Mouse (Mus musculus): Measurements from ENCODE around the gene Smc5. TPM values are rescaled to one million over a fixed set of nuclear protein-coding genes. Genes with fewer than 3 reads are reported as not detected.

The Smc5 gene
- polyA plus RNA-seq, 1 experiment from 2014 or later: 60.1 TPM

DNA sequence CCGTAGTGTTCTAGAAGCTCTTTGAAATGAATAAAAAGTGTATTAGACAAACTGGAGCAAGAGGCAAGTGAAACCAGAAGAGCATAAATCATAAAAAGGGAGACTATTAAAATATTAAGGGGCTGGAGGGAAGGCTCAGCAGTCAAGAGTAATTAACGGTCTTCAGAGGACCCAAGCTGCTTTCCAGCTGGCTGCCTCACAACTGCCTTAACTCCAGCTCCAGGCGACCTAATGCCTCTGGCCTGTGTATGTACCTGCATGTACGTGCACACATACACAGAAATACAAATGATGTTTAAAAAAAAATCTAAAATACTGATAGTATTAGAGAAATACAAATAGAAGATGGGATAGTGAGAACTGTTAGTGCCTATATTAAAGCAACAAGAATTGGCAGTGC, 89.6 kb downstream of the Smc5 start:
- ATAC-seq (replicated peaks; ENCODE audit: low FRiP score) (no peak), DNase-seq (ENCODE audit: low spot score) (no peak)
- no peaks in the 10 kb centered on the region for H3K4me1 ChIP-seq (replicated peaks; ENCODE audit: control insufficient read depth, insufficient read depth, low read length)
- no peak overlapping the region for H3K4me2 ChIP-seq (ENCODE audit: low read depth, low read length, severe bottlenecking)
- no peaks in the 10 kb centered on the region for H3K27me3 ChIP-seq (ENCODE audit: control insufficient read depth, insufficient read depth, low read length)
- no peak overlapping the region for H3K4me3 ChIP-seq (ENCODE audit: low read depth, low read length)
- no peaks in the 10 kb centered on the region for H3K9me3 ChIP-seq (ENCODE audit: control insufficient read depth, low read length)
- H3K36me3 ChIP-seq (ENCODE audit: control insufficient read depth, insufficient read depth, low read length): no peaks in the 10 kb centered on the region
- 89% methylated on average over 4 of the region's 4 CpGs for WGBS
- H3K27ac ChIP-seq (ENCODE audit: low read depth, low read length): no peak overlapping the region
- no peak overlapping the region for H3K9ac ChIP-seq (ENCODE audit: low read length)

DNA sequence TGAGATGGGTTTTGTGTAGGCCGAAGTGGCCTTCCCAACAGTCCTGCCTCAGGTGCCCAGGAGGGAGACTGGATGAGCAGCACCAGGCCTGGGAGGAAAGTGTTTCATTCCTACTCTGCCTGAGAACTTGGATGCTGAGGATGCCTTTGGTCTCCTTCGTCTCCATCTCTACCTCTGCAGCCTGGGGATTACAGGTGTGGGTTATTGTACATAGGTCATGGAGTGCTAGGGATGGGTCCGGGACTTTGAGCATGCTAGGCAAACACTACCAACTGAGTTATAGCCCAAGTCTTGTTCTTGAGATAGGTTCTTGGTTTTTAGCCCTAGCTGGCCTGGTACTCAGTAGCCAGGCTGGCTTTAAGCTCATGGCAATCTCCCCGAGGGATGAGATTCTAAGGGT, 90.2 kb downstream of the Smc5 start:
- ATAC-seq (replicated peaks; ENCODE audit: low FRiP score) (no peak), DNase-seq (ENCODE audit: low spot score) (no peak)
- H3K4me3 ChIP-seq (ENCODE audit: low read depth, low read length): no peak overlapping the region
- no peak overlapping the region for H3K27ac ChIP-seq (ENCODE audit: low read depth, low read length)
- no peaks in the 10 kb centered on the region for H3K36me3 ChIP-seq (ENCODE audit: control insufficient read depth, insufficient read depth, low read length)
- H3K27me3 ChIP-seq (ENCODE audit: control insufficient read depth, insufficient read depth, low read length): no peaks in the 10 kb centered on the region
- no peaks in the 10 kb centered on the region for H3K9me3 ChIP-seq (ENCODE audit: control insufficient read depth, low read length)
- no peaks in the 10 kb centered on the region for H3K4me1 ChIP-seq (replicated peaks; ENCODE audit: control insufficient read depth, insufficient read depth, low read length)
- 97% methylated on average over 4 of the region's 4 CpGs for WGBS
- no peak overlapping the region for H3K4me2 ChIP-seq (ENCODE audit: low read depth, low read length, severe bottlenecking)
- no peak overlapping the region for H3K9ac ChIP-seq (ENCODE audit: low read length)

DNA sequence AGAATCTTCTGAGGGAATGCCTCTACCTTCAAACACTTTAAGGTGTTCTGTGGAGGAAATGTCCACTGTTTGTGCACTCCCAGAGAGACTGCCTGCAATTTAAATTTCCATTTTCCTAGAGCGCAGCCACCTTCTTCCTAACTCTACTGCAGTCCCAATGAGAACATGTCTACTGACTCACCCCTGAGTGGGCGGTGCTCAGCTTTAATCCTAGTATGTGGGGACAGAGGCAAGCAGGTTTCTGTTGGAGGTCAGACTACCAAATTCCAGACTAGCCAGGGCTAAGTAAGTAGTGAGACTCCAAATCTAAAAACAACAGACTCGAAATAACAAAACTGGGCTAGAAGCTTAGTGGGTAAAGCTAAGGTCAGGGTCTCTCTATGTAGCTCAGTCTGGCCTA, 95.2 kb downstream of the Smc5 start:
- ATAC-seq (replicated peaks; ENCODE audit: low FRiP score): no peak
- 93% methylated on average over 3 of the region's 3 CpGs for WGBS
- no peak overlapping the region for H3K27ac ChIP-seq (ENCODE audit: low read depth, low read length)

DNA sequence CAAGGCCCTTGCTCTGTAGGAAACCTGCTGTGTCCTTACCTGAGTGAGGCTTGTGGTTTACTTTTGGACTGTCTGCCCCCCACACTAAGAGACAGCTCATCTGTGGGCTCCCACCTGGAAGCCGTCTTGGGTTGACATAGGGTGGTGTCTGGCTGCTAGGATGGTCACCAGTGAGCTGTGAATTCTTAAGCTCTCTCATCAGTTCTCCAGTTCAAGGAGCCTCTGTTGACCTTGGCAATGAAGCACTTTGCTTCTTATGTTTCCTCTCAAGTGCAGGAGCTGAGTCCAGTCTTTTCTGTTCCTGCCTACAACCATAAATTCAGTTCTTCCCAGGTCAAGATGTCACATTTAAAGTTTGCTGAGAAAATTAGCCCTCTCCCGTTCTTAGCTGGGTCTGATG, 98.2 kb downstream of the Smc5 start:
- ATAC-seq (replicated peaks; ENCODE audit: low FRiP score): no peak
- Histone ChIP-seq H3K4me2 (ENCODE audit: low read depth, low read length, severe bottlenecking) (no peak overlapping the region), H3K9me3 (ENCODE audit: control insufficient read depth, low read length) (no peaks in the 10 kb centered on the region), H3K27ac (ENCODE audit: low read depth, low read length) (no peak overlapping the region), H3K4me1 (replicated peaks; ENCODE audit: control insufficient read depth, insufficient read depth, low read length) (no peaks in the 10 kb centered on the region), H3K9ac (ENCODE audit: low read length) (no peak overlapping the region), H3K27me3 (ENCODE audit: control insufficient read depth, insufficient read depth, low read length) (no peaks in the 10 kb centered on the region), H3K36me3 (ENCODE audit: control insufficient read depth, insufficient read depth, low read length) (no peaks in the 10 kb centered on the region), H3K4me3 (ENCODE audit: low read depth, low read length) (no peak overlapping the region)
- DNase-seq (ENCODE audit: low spot score): no peak
- 79% methylated on average over 2 of the region's 2 CpGs for WGBS

More for the DNA sequence above, 95.2 kb downstream of the Smc5 start:
- Histone ChIP-seq H3K9me3 (ENCODE audit: control insufficient read depth, low read length) (no peaks in the 10 kb centered on the region), H3K4me1 (replicated peaks; ENCODE audit: control insufficient read depth, insufficient read depth, low read length) (no peaks in the 10 kb centered on the region), H3K27me3 (ENCODE audit: control insufficient read depth, insufficient read depth, low read length) (no peaks in the 10 kb centered on the region), H3K4me3 (ENCODE audit: low read depth, low read length) (no peak overlapping the region), H3K36me3 (ENCODE audit: control insufficient read depth, insufficient read depth, low read length) (no peaks in the 10 kb centered on the region), H3K9ac (ENCODE audit: low read length) (no peak overlapping the region), H3K4me2 (ENCODE audit: low read depth, low read length, severe bottlenecking) (no peak overlapping the region)
- no peak for DNase-seq (ENCODE audit: low spot score)

DNA sequence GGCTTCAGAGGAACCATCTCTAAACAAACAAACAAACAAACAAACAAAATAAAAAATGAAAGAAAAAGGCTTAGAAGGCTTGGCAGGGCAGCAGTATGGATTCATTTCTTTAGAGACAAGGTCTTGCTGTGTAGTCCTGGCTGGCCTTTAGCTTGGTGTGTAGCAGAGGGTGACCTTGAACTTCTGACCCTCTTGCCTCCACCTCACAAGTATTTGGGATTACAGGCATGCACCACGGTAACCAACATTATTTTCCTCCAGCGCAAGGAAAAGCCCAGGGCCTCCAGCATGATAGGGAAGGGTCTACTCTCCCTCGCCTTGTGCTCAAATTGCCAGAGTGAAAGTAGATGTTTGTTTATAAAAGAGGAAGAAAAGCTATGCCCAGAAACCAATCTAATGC, 98.6 kb downstream of the Smc5 start:
- Histone ChIP-seq H3K4me1 (replicated peaks; ENCODE audit: control insufficient read depth, insufficient read depth, low read length) (no peaks in the 10 kb centered on the region), H3K4me2 (ENCODE audit: low read depth, low read length, severe bottlenecking) (no peak overlapping the region), H3K36me3 (ENCODE audit: control insufficient read depth, insufficient read depth, low read length) (no peaks in the 10 kb centered on the region), H3K27me3 (ENCODE audit: control insufficient read depth, insufficient read depth, low read length) (no peaks in the 10 kb centered on the region), H3K9me3 (ENCODE audit: control insufficient read depth, low read length) (no peaks in the 10 kb centered on the region), H3K27ac (ENCODE audit: low read depth, low read length) (no peak overlapping the region), H3K4me3 (ENCODE audit: low read depth, low read length) (no peak overlapping the region), H3K9ac (ENCODE audit: low read length) (no peak overlapping the region)
- DNase-seq (ENCODE audit: low spot score) (no peak), ATAC-seq (replicated peaks; ENCODE audit: low FRiP score) (no peak)
- WGBS: 76% methylated on average over 3 of the region's 3 CpGs

DNA sequence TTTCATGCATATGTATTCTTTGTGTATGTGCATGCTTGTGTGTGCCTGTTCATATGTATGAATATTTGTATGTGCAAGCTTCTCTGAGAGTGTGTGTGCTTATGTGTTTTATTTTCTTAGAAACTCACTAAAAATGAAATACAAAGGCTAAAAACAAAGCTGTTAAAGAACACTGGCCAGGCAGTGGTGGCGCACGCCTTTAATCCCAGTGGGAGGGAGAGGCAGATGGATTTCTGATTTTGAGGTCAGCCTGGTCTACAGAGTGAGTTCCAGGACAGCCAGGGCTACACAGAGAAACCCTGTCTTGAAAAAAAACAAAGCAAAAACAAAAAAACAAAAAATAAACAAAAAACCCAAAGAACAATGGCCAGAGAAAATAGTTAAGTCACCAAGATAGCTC, 102.6 kb downstream of the Smc5 start:
- no peak overlapping the region for H3K27ac ChIP-seq (ENCODE audit: low read depth, low read length)
- H3K4me3 ChIP-seq (ENCODE audit: low read depth, low read length): no peak overlapping the region
- WGBS: 87% methylated on average over 2 of the region's 2 CpGs
- ATAC-seq (replicated peaks; ENCODE audit: low FRiP score): no peak
- H3K9me3 ChIP-seq (ENCODE audit: control insufficient read depth, low read length): no peaks in the 10 kb centered on the region
- no peaks in the 10 kb centered on the region for H3K27me3 ChIP-seq (ENCODE audit: control insufficient read depth, insufficient read depth, low read length)
- no peaks in the 10 kb centered on the region for H3K36me3 ChIP-seq (ENCODE audit: control insufficient read depth, insufficient read depth, low read length)
- no peaks in the 10 kb centered on the region for H3K4me1 ChIP-seq (replicated peaks; ENCODE audit: control insufficient read depth, insufficient read depth, low read length)
- no peak overlapping the region for H3K9ac ChIP-seq (ENCODE audit: low read length)
- H3K4me2 ChIP-seq (ENCODE audit: low read depth, low read length, severe bottlenecking): no peak overlapping the region
- DNase-seq (ENCODE audit: low spot score): no peak

DNA sequence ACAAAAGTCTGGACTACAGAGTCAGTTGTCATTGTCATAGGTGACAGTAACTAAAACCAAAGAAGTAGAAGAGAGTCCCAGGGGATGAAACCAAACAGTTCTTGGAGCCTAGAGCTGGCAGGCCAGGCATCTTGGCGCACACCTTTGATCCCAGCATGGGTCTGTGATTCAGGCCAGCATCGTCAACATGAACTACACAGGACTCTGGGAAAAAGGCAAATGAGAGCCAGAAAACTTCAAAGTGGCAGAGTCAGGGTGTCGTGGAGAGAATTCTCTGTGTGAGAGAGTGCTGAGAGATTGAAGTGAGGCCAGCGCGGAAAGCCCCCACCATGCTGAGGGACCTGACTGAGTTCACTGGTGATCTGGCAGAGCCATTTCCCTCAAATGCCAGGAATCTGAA, 103.2 kb downstream of the Smc5 start:
- no peak overlapping the region for H3K4me3 ChIP-seq (ENCODE audit: low read depth, low read length)
- H3K4me1 ChIP-seq (replicated peaks; ENCODE audit: control insufficient read depth, insufficient read depth, low read length): no peaks in the 10 kb centered on the region
- no peak overlapping the region for H3K27ac ChIP-seq (ENCODE audit: low read depth, low read length)
- H3K9me3 ChIP-seq (ENCODE audit: control insufficient read depth, low read length): no peaks in the 10 kb centered on the region
- DNase-seq (ENCODE audit: low spot score) (no peak), ATAC-seq (replicated peaks; ENCODE audit: low FRiP score) (no peak)
- H3K36me3 ChIP-seq (ENCODE audit: control insufficient read depth, insufficient read depth, low read length): no peaks in the 10 kb centered on the region
- H3K4me2 ChIP-seq (ENCODE audit: low read depth, low read length, severe bottlenecking): no peak overlapping the region
- no peaks in the 10 kb centered on the region for H3K27me3 ChIP-seq (ENCODE audit: control insufficient read depth, insufficient read depth, low read length)
- no peak overlapping the region for H3K9ac ChIP-seq (ENCODE audit: low read length)
- WGBS: 86% methylated on average over 5 of the region's 5 CpGs

DNA sequence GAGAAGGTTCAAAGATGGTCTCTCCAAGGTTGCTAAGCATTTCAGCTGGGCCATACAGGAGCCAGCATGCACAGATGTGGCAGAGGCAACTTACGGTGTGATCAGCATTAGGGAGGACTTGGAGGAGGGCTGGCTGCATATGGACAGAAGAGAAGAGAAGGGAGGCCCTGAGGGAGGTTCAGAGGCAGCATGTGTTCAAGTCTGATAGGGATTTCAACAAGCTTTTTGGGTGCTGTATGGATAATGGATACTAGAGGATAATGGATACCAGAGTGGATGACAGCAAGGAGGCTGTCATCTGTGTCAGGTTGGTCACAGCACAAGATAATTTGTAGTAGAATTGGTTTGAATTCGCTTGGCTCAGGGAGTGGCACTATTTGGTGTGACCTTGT, 104.0 kb downstream of the Smc5 start:
- H3K36me3 ChIP-seq (ENCODE audit: control insufficient read depth, insufficient read depth, low read length): no peaks in the 10 kb centered on the region
- no peak for DNase-seq (ENCODE audit: low spot score)
- H3K4me1 ChIP-seq (replicated peaks; ENCODE audit: control insufficient read depth, insufficient read depth, low read length): no peaks in the 10 kb centered on the region
- H3K4me3 ChIP-seq (ENCODE audit: low read depth, low read length): no peak overlapping the region
- H3K27ac ChIP-seq (ENCODE audit: low read depth, low read length): no peak overlapping the region
- H3K27me3 ChIP-seq (ENCODE audit: control insufficient read depth, insufficient read depth, low read length): no peaks in the 10 kb centered on the region
- H3K9ac ChIP-seq (ENCODE audit: low read length): no peak overlapping the region
- no peak for ATAC-seq (replicated peaks; ENCODE audit: low FRiP score)
- WGBS: 88% methylated on average over 2 of the region's 2 CpGs
- H3K4me2 ChIP-seq (ENCODE audit: low read depth, low read length, severe bottlenecking): no peak overlapping the region
- no peaks in the 10 kb centered on the region for H3K9me3 ChIP-seq (ENCODE audit: control insufficient read depth, low read length)

DNA sequence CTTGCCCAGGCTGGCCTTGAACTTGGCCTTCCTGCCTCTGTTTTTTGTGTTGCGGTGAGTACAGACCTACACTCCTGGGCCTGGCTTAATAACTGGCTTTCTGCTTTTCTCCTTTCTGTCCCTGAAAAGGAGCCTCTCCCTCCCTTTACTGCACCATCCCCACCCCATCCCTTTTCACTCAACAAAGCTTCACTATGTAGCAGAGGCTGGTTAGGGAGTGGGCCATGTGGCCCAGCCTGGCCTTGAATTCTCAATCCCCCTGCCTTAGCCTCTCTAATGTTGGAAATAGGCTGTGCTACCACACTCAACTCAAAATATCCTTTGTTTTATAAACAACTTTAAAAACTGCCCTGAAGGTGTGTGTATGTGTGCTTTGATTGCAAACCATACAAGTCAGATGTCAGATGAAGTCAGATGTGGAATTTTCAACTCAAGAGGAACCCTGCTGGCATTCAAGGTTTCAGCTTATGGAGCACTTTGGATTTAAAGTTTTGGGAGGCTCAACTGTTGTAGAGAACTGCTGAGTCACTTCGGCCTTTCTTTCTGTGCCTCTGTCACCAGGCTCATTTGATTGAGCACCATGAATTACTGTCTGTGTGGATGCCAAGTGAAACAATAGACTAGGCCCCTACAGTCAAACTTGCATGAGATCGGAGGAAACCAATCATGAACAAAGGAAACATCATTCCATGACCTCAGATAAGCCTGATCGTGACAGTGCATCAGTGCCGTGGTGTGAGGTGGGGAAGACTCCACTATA, 104.6 kb downstream of the Smc5 start:
- ATAC-seq (replicated peaks; ENCODE audit: low FRiP score): no peak
- H3K9ac ChIP-seq (ENCODE audit: low read length): no peak overlapping the region

More for the DNA sequence above, 104.6 kb downstream of the Smc5 start:
- no peak overlapping the region for H3K4me3 ChIP-seq (ENCODE audit: low read depth, low read length)
- H3K27me3 ChIP-seq (ENCODE audit: control insufficient read depth, insufficient read depth, low read length): no peaks in the 10 kb centered on the region
- no peaks in the 10 kb centered on the region for H3K9me3 ChIP-seq (ENCODE audit: control insufficient read depth, low read length)
- no peak for DNase-seq (ENCODE audit: low spot score)
- H3K36me3 ChIP-seq (ENCODE audit: control insufficient read depth, insufficient read depth, low read length): no peaks in the 10 kb centered on the region
- H3K4me1 ChIP-seq (replicated peaks; ENCODE audit: control insufficient read depth, insufficient read depth, low read length): no peaks in the 10 kb centered on the region
- H3K4me2 ChIP-seq (ENCODE audit: low read depth, low read length, severe bottlenecking): no peak overlapping the region
- no peak overlapping the region for H3K27ac ChIP-seq (ENCODE audit: low read depth, low read length)
- WGBS: 93% methylated on average over 5 of the region's 5 CpGs
